Mouse (Mus musculus) forebrain, postnatal 0 days (tissue): Measurements from ENCODE around the gene Mrpl32. TPM values are rescaled to one million over a fixed set of nuclear protein-coding genes. Genes with fewer than 3 reads are reported as not detected.
A peak's percentile ranks its signal among the peaks of the same experiment; 100 is the strongest.

Experiments
- ATAC-seq: fragments of 200-750 bp; cut with Nextera tagmentation; 2 replicates; pipeline ENCODE4 v1.8.0; 2017; ENCODE audit warnings: mild to moderate bottlenecking, moderate library complexity
- DNase-seq: peaks from one replicate; pipeline ENCODE4 v3.0.0-alpha.2; 2015
- H3K27ac ChIP-seq: fragments of 300-500 bp; sonication (generic); 2 replicates; pipeline ENCODE4 v1.5.1; 2014; ENCODE audit warnings: low read depth, mild to moderate bottlenecking, antibody characterized with exemption, low read length, moderate library complexity, mixed read lengths
- H3K27me3 ChIP-seq: fragments of 300-500 bp; sonication (generic); 2 replicates; pipeline ENCODE4 v1.6.1; 2014; ENCODE audit warnings: mild to moderate bottlenecking, low read length, mixed read lengths; ENCODE audit not compliant: insufficient read depth
- H3K36me3 ChIP-seq: fragments of 300-500 bp; sonication (generic); 2 replicates; pipeline ENCODE4 v1.6.1; 2014; ENCODE audit warnings: mild to moderate bottlenecking, moderate library complexity; ENCODE audit not compliant: insufficient read depth
- H3K4me1 ChIP-seq: fragments of 300-500 bp; sonication (generic); 2 replicates; pipeline ENCODE4 v1.6.1; 2014; ENCODE audit warnings: antibody characterized with exemption; ENCODE audit not compliant: insufficient read depth
- H3K4me2 ChIP-seq: fragments of 300-500 bp; sonication (generic); 2 replicates; pipeline ENCODE4 v1.6.1; 2014; ENCODE audit warnings: low read depth, mild to moderate bottlenecking, moderate library complexity
- H3K4me3 ChIP-seq: fragments of 300-500 bp; sonication (generic); 2 replicates; pipeline ENCODE4 v1.5.1; 2014; ENCODE audit warnings: low read depth, low read length, mixed read lengths
- H3K9ac ChIP-seq: fragments of 300-500 bp; sonication (generic); 2 replicates; pipeline ENCODE4 v1.6.1; 2014; ENCODE audit warnings: mild to moderate bottlenecking
- H3K9me3 ChIP-seq: fragments of 300-500 bp; sonication (generic); 2 replicates; pipeline ENCODE4 v1.6.1; 2016; ENCODE audit warnings: low read length
- CTCF ChIP-seq: sonication (generic); IDR thresholded peaks from 2 replicates; pipeline ENCODE4 v1.5.1; 2016; ENCODE audit warnings: antibody characterized with exemption, control low read depth, low read depth
- WGBS: fragments of 180-500 bp; shearing (Covaris S2); extraction: QIAGEN DNeasy Blood & Tissue Kit; methylation state at CpG from one replicate; pipeline ENCODE4 v1.1.7; 2014; 5-methylcytosine and 5-hydroxymethylcytosine counted together
- polyA plus RNA-seq: library from polyadenylated mRNA; unstranded; fragments of >200 nt; fragmentation: Nextera tagmentation; extraction: Ambion mirVana; gene quantifications from 2 replicates; pipeline ENCODE4 v1.2.1, GENCODE M21; 2015
- total RNA-seq: library from RNA; depleted of rRNA; stranded (reverse); fragments of >200 nt; gene quantifications from 2 replicates; pipeline ENCODE4 v1.2.3, GENCODE M21; 2014; rRNA removed

The Mrpl32 gene
- total RNA-seq = 36.1 and 45.9 TPM in 2 replicates
- polyA plus RNA-seq = 114 and 124 TPM in 2 replicates

- WGBS = 2% methylated on average over 42 of the region's 42 CpGs
- DNase-seq (peak; percentile 100), ATAC-seq (peak; percentile 98)
- H3K27me3 ChIP-seq = no peaks in the 10 kb centered on the region
- peak within 1 kb of the TSS; percentile 55 for H3K4me2 ChIP-seq
- no peak for TF ChIP-seq CTCF
- H3K36me3 ChIP-seq = peaks cover 29% of the 10 kb centered on the region
- H3K9me3 ChIP-seq = no peaks in the 10 kb centered on the region
- H3K4me3 ChIP-seq = peak within 1 kb of the TSS; percentile 80
- H3K27ac ChIP-seq = peak within 1 kb of the TSS; percentile 90
- H3K4me1 ChIP-seq = no peaks in the 10 kb centered on the region
- peak within 1 kb of the TSS; percentile 85 for H3K9ac ChIP-seq
These were observed at the start of gene Mrpl32, which contains the start of gene Psma2 for GRCm38 (mm10) chr13:14612926-14613529. TSS of gene Mrpl32 (minus strand) at chr13:14613165. TSS of gene Psma2 (plus strand) at chr13:14613240.

DNA sequence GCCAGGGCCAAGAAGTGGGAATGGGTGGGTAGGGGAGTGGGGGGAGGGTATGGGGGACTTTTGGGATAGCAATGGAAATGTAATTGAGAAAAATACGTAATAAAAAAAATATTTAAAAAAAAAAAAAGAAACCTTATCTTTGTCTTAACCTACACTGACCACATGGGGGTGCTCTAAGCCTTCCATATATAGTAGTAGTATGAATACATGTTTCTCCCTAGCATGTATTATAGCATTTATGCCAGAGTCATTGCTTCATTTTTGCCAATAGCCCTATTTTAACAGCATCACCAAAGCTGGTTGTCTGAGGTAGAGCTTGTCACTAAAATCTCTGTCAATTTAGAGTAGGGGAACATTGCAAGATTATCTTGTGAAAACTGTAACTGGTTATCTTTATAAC lies 36.3 kb upstream of the Mrpl32 start:
- ATAC-seq = peak; percentile 79
- WGBS = 9% methylated on average over 1 of the region's 1 CpGs

DNA sequence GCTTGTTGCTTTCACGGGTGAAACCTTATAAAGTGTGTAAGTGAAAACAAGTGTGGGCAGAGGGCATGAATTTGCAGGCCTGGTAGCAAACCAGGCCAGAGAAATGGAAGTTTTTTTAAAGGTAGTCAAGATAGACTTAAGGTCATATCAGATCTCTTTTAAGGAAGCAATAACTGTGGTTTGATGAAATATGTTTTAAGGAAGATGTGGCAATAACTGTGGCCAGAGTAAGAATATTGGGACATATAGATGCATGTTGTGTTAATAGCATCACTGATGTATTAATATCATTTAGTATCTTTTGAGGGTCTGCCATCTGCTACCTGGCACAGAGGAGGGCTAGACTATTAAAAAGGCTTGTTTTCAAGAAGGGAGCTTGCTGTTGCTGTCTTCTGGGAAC lies 27.0 kb upstream of the Mrpl32 start:
- Histone ChIP-seq H3K9ac (no peak overlapping the region), H3K9me3 (no peaks in the 10 kb centered on the region), H3K27ac (no peak overlapping the region), H3K36me3 (peaks cover 32% of the 10 kb centered on the region), H3K4me3 (no peak overlapping the region), H3K27me3 (no peaks in the 10 kb centered on the region), H3K4me1 (no peaks in the 10 kb centered on the region), H3K4me2 (no peak overlapping the region)
- no peak for TF ChIP-seq CTCF
- no peak for ATAC-seq
- DNase-seq = no peak
- WGBS = 69% methylated on average over 1 of the region's 1 CpGs

More for the DNA sequence above, 36.3 kb upstream of the Mrpl32 start:
- Histone ChIP-seq H3K36me3 (no peaks in the 10 kb centered on the region), H3K27me3 (no peaks in the 10 kb centered on the region), H3K4me1 (no peaks in the 10 kb centered on the region), H3K27ac (no peak overlapping the region), H3K9me3 (no peaks in the 10 kb centered on the region), H3K9ac (no peak overlapping the region), H3K4me3 (no peak overlapping the region), H3K4me2 (no peak overlapping the region)
- TF ChIP-seq CTCF = peak; percentile 63
- peak; percentile 75 for DNase-seq

GRCm38 (mm10) chr13:14629726-14630641 lies 17.0 kb upstream of the Mrpl32 start, which contains the start of gene AW209491:
TSS of gene AW209491 (plus strand) at chr13:14630154.
- H3K36me3 ChIP-seq = peaks cover 17% of the 10 kb centered on the region
- H3K27ac ChIP-seq = peak within 1 kb of the TSS; percentile 84
- no peaks in the 10 kb centered on the region for H3K9me3 ChIP-seq
- H3K9ac ChIP-seq = peak within 1 kb of the TSS; percentile 76
- ATAC-seq = peak; percentile 98
- peak within 1 kb of the TSS; percentile 56 for H3K4me3 ChIP-seq
- peaks cover 11% of the 10 kb centered on the region; the same call in 1 of the 2 replicates for H3K4me1 ChIP-seq
- H3K4me2 ChIP-seq = peak within 1 kb of the TSS; percentile 61
- no peaks in the 10 kb centered on the region for H3K27me3 ChIP-seq
- under 1% methylated on average over 29 of the region's 29 CpGs for WGBS
- peak; percentile 94 for DNase-seq
- TF ChIP-seq CTCF = peak; percentile 55

DNA sequence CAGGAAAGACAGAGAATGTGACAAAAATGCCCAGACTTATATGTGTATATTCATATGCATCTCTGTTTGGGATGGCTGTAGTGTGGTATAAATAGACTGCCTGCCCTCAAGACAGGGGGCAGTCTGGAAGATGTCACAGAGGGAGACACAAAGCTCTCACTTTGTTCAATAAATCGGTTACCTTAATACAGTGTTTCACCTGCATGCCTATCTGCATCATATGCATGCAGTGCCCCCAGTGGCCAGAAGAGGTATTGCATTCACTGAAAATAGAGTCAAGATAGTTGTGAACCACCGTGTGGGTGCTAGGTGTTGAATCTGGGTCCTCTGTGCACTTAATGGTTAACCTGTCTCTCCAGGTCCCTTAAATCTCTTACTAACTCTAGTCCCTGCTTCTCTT lies 5.8 kb upstream of the Mrpl32 start:
- Histone ChIP-seq H3K4me2 (no peak overlapping the region), H3K9me3 (no peaks in the 10 kb centered on the region), H3K27me3 (no peaks in the 10 kb centered on the region), H3K4me1 (no peaks in the 10 kb centered on the region), H3K27ac (no peak overlapping the region), H3K9ac (no peak overlapping the region), H3K36me3 (peaks cover 40% of the 10 kb centered on the region), H3K4me3 (no peak overlapping the region)
- ATAC-seq (peak; percentile 69), DNase-seq (peak; percentile 75)
- 32% methylated on average over 2 of the region's 2 CpGs for WGBS
- peak; percentile 96 for TF ChIP-seq CTCF

DNA sequence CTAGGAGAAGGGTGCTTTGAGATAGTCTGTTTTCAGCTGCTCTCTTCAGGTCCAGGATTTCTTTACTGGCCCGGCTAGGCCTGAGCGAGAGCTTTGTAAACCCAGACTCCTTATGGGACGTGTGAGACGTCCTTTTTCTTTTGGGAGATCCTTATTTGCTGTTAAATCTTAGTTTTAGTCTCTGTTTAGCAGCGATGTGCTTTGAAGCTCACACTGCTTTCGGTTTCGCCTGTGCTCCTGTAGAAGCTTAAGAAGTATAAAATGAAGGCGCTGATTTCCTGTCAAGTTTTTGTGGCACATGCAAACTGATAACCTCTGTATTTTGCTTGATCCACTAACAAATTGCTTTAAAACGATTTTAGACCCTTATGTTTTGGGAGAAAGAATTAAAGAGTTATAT lies 588 bp upstream of the Mrpl32 start:
- Histone ChIP-seq H3K9me3 (no peaks in the 10 kb centered on the region), H3K9ac (peak overlapping the region; percentile 85), H3K27ac (peak overlapping the region; percentile 68), H3K4me1 (no peaks in the 10 kb centered on the region), H3K27me3 (no peaks in the 10 kb centered on the region), H3K4me3 (peak overlapping the region; percentile 80), H3K4me2 (peak overlapping the region; percentile 55), H3K36me3 (peaks cover 29% of the 10 kb centered on the region)
- WGBS = 4% methylated on average over 9 of the region's 9 CpGs
- TF ChIP-seq CTCF = no peak
- ATAC-seq (no peak), DNase-seq (no peak)

DNA sequence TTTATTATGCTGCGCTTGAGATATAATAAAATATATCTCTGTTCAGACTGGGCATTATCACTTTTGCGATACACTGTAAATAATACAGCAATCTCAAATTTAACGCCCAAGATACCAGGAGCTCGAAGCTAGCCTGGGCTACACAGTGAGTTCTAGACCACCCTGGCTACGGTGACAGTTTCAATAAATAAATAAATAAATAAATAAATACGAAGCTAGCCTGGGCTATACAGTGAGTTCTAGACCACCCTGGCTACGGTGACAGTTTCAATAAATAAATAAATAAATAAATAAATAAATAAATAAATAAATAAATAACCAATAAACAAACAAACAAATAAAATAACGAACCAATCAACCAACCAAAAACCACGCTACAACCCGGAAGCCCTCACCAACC lies 502 bp downstream of the Mrpl32 start:
- H3K36me3 ChIP-seq = peaks cover 25% of the 10 kb centered on the region
- no peak for TF ChIP-seq CTCF
- peak; percentile 23 for ATAC-seq
- peak overlapping the region; percentile 90 for H3K27ac ChIP-seq
- peak overlapping the region; percentile 85 for H3K9ac ChIP-seq
- H3K4me2 ChIP-seq = peak overlapping the region; percentile 55
- 8% methylated on average over 10 of the region's 10 CpGs for WGBS
- no peaks in the 10 kb centered on the region for H3K4me1 ChIP-seq
- peak overlapping the region; percentile 80 for H3K4me3 ChIP-seq
- no peaks in the 10 kb centered on the region for H3K9me3 ChIP-seq
- no peaks in the 10 kb centered on the region for H3K27me3 ChIP-seq
- no peak for DNase-seq
